Comparison of ENCODE assay signal across 8 mouse cellular contexts in the genomic region with DNA sequence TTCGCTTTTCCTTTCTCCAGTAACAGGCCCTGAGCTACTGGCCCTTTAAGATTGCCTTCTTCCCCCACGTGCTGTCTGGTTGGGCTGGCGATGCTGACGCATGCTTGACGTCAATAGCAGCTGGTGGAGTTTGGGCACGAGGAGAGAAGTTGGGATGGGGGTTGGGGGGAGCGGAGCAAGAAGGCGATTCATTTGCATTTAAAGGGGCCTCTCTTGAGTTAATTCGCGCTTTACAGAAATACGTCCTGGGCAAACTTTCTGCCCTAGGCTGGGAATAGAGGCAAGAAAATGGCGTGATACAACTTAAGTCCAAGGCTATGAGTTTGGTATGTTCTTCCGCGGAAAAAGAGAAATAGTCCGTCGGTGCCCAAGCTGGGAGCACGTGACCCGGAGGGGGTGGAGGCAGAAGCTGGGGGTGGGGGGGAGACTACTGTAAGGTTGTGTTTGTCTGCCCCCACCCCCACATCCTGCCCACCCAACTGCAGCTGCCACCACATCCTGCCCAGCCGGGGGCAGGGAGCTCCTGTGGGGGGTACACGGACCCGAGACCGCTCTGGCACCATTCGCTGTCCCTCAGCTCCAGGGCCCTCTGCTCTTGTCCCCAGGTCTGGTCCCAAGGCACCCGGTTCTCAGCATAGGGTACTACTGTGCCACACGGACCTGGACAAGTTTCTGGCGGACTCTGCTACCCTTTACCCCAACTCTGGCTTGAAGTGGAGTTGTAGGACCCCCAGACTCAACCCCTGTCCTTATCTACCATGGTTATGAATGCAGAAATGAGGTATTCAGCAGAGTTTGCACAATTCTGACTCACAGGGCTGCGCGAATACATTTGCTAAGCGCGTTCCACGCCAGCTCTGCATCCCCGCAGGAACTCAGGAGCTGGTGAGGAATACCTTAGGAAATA. TPM values are rescaled to one million over a fixed set of nuclear protein-coding genes. Genes with fewer than 3 reads are reported as not detected.
DNase-seq lines count a peak whose midpoint lies in the region; ATAC-seq and TF ChIP-seq lines count a peak whose summit lies in the region.

No protein-coding gene starts in this region.

- peak overlapping the region; percentile 37 for H3K4me3 ChIP-seq in cortical plate, adult 2 months (ENCODE audit: insufficient read depth, low read length)

- peak overlapping the region; percentile 97 for H3K27ac ChIP-seq in cortical plate, adult 2 months (ENCODE audit: insufficient read depth, low read length)

- peak; percentile 86 for DNase-seq in ZHBTc4 (ENCODE audit: low read depth, low spot score)
- DNase-seq in gastrocnemius, postnatal 10 days = peak; percentile 85
- DNase-seq in induced T-regulatory cell, adult 2 months (ENCODE audit: low read depth) = peak; percentile 98
- peak; percentile 94 to 98 for DNase-seq in left cerebral cortex, adult 9 months (ENCODE audit: low spot score in 2 of 2)
- peak; percentile 93 for DNase-seq in right cerebral cortex, postnatal 14 days
- peak; percentile 92 to 94 for DNase-seq in urinary bladder, postnatal 36 days (ENCODE audit: low spot score in 2 of 2)

- TF ChIP-seq CTCF in cortical plate, adult 2 months (IDR thresholded peaks at IDR 0.05; ENCODE audit: extremely low read depth, insufficient read depth, low read length) = no peak

- ATAC-seq in megakaryocyte progenitor cell, adult 5-6 weeks (replicated peaks; ENCODE audit: poor library complexity) = peak; percentile 60

- peaks cover 8% of the 10 kb centered on the region; the same call in 1 of the 2 replicates for H3K4me1 ChIP-seq in cortical plate, adult 2 months (ENCODE audit: control insufficient read depth, insufficient read depth, low read length)

- TF ChIP-seq POLR2A in cortical plate, adult 2 months (IDR thresholded peaks at IDR 0.05; ENCODE audit: extremely low read depth, insufficient read depth, low read length) = peak; percentile 49; the same call in 1 of the 2 replicates

RNA-seq across cellular contexts. Expression of gene Mef2d, which starts 3.6 kb away (rescaled TPM):
- 128 and 131 TPM in 2 replicates for polyA plus RNA-seq in cortical plate, adult 2 months (2012; rRNA removed)
- 100 to 1,000 TPM; 148 to 163 TPM for total RNA-seq in gastrocnemius, postnatal 10 days (2021)
- 82.5 and 95.7 TPM in 2 replicates for total RNA-seq in megakaryocyte progenitor cell, adult 5-6 weeks (2015)
- total RNA-seq in megakaryocyte progenitor cell, adult 5-6 weeks (2017) = 49.6 and 52.8 TPM in 2 replicates

RNA-seq across cellular contexts. Expression of gene Iqgap3, which starts 56.8 kb away (rescaled TPM):
- polyA plus RNA-seq in cortical plate, adult 2 months (2012; rRNA removed) = 0.59 and 0.96 TPM in 2 replicates
- 1 to 10 TPM; 5.6 to 8.3 TPM for total RNA-seq in gastrocnemius, postnatal 10 days (2021)
- 14.1 and 14.2 TPM in 2 replicates for total RNA-seq in megakaryocyte progenitor cell, adult 5-6 weeks (2015)
- 21.4 and 22.0 TPM in 2 replicates for total RNA-seq in megakaryocyte progenitor cell, adult 5-6 weeks (2017)

Comparison
In these comparisons a context has a peak if more than half of its experiments do, and no peak if none do; other contexts are left out.
1. Peak in every context shown above with its lines: DNase-seq, ATAC-seq, H3K4me3 ChIP-seq and H3K27ac ChIP-seq.